Mouse (Mus musculus): ENCODE measurements around the gene Gm906.
"Not testable (repeated sequence)": the region's sequence is repeated elsewhere in the genome, so short reads cannot be mapped to it uniquely, and the experiment has no call there.

Gm906 gene

DNA sequence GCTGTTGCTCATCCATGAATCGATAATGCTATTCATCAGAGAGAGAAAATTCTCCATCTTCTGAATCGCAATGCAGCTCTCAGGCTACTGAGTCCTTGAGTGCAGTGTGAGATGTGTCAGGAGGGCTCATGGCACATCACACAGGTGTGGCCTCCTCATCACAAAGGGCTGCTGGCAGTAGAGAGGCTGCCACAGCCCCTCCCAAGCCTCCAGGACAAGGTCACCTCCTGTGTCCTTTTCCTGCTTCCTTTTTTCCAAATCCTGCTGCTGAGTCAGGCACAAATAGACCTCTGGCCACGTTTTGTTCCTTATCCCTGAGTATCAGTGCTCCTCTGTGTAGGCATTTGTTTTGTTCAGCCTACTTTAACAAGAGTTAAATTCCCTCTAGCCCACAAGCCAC lies at the start of gene Gm906:
Gm906 (minus strand) TSS at position 101 of the 400 bp plus-strand sequence.
- DNase-seq (ENCODE audit: low spot score in 2 of 2) = not testable (repeated sequence)

DNA sequence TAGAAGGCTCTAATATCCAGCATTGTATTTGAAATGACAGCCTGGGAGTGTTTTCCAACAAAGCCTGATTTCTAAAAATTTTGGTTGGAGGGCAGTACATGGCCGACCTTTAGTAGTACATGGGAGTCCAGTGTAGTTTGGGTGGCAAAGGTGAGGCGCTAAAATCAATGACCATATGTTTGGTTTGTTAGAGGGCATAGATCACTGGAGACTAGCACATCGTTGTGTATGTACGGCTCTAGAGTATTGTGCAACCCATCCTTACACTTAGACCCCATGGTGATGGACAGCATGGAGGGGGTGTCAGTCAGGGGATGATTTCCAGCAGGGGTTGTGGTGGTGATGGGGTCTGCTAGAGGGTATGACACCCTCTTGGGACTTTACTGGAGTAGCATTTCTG lies 33.2 kb upstream of the Gm906 start:
- DNase-seq (ENCODE audit: low spot score in 2 of 2) = not testable (repeated sequence)

DNA sequence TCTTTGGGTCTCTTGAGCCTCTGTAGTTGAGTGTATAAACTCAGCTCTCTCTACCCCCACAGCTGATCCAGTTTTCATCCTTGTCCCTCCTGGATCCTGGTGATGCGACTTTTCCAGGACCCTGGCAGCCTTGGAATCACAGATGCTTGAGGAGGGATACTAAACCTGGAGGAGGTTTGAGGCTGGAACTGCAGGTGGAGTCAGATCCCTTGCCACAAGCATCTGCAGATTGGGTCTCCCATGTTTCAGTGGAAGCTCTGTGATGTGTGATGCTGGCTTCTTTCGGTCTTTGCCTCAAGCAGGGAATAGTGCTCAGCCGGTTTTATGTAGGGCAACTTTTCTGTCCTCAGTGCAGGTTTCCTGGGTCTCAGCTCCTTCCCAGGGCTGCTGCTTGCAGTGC lies 13.6 kb downstream of the Gm906 start:
- DNase-seq (ENCODE audit: low spot score in 2 of 2) = no peak

DNA sequence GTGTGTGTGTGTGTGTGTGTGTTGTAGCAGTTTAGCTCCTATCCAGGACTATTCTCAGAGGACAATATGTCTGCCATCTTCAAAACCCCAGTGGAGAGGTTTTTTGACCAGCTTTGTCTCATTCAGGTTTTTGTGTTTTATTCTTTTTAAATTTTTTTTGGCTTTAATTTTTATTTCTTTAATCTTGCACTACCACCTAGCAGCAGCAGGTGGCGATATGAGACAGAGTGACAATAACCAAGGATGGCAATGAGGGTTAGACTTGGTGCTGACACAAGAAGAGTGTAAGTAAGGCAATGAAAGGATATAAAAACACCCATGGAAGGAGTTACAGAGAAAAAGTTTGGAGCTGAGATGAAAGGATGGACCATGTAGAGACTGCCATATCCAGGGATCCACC lies 38.3 kb downstream of the Gm906 start:
- not testable (repeated sequence) for DNase-seq (ENCODE audit: low spot score in 2 of 2)

DNA sequence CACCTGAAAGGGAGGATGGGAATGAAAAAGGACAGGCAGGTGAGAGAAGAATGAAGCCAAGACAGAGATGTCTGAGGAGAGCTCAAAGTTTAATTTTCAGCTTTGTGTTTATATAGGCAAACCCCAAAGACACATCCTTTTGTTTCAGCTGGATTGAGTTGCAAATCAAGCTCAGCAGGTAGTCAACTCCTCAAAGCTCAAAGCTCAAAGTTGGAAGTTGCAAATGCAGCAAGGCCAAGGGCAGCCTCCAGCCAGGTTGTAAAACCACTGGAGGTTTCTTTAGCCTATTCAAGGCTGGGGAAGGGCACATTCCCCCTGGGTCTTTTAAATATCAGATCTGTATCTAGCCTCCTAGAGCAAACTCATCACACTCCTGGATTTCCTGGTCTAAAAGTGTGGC lies 39.9 kb downstream of the Gm906 start:
- DNase-seq (ENCODE audit: low spot score in 2 of 2) = not testable (repeated sequence)

DNA sequence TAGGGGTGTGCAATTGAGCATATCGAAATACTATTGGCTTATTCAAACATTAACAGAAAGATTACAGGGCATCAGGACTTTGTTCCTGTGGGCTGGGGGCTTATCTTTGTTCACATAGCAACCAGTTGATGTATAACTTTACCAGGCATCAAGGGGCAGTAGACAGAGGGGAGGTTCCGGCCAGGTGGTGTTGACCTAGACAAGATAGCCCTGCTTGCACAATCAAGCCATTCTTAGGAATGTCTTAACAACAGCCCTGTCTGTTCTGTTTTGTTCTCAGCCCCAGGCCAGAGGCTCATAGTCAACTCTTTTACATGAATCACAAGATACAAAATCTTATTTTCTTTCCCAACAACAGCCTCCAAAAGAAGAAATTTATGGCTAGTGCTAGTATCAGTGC lies 40.5 kb downstream of the Gm906 start:
- DNase-seq (ENCODE audit: low spot score in 2 of 2) = not testable (repeated sequence)

DNA sequence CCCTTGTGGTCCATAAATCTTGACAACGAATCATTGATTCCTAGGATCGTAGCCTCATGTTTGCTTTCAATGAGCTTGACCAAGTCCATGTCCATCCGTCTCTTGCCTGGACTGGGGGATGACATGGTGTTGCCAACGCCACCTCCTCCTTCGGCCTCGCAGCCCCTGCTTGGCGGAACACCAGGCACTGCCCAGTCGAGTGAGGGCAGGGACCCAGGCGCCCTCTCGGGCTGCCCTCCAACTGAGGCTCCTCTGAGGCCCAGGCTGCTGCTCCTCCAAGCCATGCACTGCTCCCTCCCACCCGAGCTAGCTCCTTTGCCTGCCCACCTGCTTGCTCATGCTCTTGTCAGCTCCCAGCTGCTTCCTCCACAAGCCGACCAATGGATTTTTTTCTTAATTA lies 42.1 kb downstream of the Gm906 start:
- DNase-seq (ENCODE audit: low spot score in 2 of 2) = no peak

DNA sequence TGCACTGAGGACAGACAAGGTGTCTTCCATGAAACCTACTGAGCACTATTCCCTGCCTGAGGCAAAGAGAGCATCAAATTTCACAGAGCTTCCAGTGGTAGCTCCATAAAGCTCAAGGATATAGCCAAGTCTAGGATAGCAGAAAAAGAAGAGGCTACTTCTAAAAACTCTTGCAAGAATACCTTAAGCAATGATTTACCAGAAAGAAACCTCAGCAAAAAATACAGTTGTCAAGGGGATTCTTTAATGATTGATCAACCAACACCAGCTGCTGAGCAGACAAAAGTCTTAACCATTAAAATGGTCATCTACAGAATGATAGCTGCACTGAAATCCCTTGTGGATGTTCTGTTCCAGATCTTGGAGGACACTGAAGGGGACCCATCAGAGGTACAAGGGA lies 53.3 kb downstream of the Gm906 start:
- DNase-seq (ENCODE audit: low spot score in 2 of 2) = not testable (repeated sequence)

Measured in natural killer cell, adult 2 months (primary cell).